Comparison of ENCODE assay signal across 13 mouse cellular contexts in genomic region chrX:166688779-166689178, GRCm38 (mm10).
DNase-seq lines count a peak whose midpoint lies in the region; ATAC-seq lines count a peak whose summit lies in the region.
"Had no signal": no experiment of that assay in that cellular context is flagged by ENCODE, and none has a peak within 500 bp of the region (broad histone marks: within the 10 kb centered on the region; RNA-seq: fewer than 3 reads in every experiment).

No protein-coding gene starts in this region.

- 35% methylated on average over 3 of the region's 3 CpGs for WGBS in neural tube, embryonic 13.5 days
- WGBS in neural tube, embryonic 15.5 days: 36% methylated on average over 3 of the region's 3 CpGs

- no peaks in the 10 kb centered on the region for H3K4me1 ChIP-seq in neural tube, embryonic 13.5 days (replicated peaks)
- H3K4me1 ChIP-seq in neural tube, embryonic 15.5 days: no peaks in the 10 kb centered on the region
- H3K4me1 ChIP-seq: limb, embryonic 15.5 days had no signal

- H3K27ac ChIP-seq in neural tube, embryonic 13.5 days (replicated peaks): no peak overlapping the region
- H3K27ac ChIP-seq in neural tube, embryonic 15.5 days (replicated peaks): no peak overlapping the region
- H3K27ac ChIP-seq: limb, embryonic 15.5 days had no signal

- no peak overlapping the region for H3K4me2 ChIP-seq in neural tube, embryonic 13.5 days
- H3K4me2 ChIP-seq in neural tube, embryonic 15.5 days: no peak overlapping the region
- H3K4me2 ChIP-seq: limb, embryonic 15.5 days had no signal

- H3K9me3 ChIP-seq in neural tube, embryonic 13.5 days: no peaks in the 10 kb centered on the region
- H3K9me3 ChIP-seq in neural tube, embryonic 15.5 days (replicated peaks): no peaks in the 10 kb centered on the region
- H3K9me3 ChIP-seq: limb, embryonic 15.5 days had no signal

- peaks cover 15% of the 10 kb centered on the region for H3K27me3 ChIP-seq in neural tube, embryonic 13.5 days
- peaks cover 2% of the 10 kb centered on the region; the same call in 1 of the 2 replicates for H3K27me3 ChIP-seq in neural tube, embryonic 15.5 days (replicated peaks)

- H3K36me3 ChIP-seq in neural tube, embryonic 13.5 days: no peaks in the 10 kb centered on the region
- no peaks in the 10 kb centered on the region for H3K36me3 ChIP-seq in neural tube, embryonic 15.5 days
- H3K36me3 ChIP-seq: limb, embryonic 15.5 days had no signal

- DNase-seq in embryo, embryonic 10.5 days (ENCODE audit: low spot score): peak; percentile 11
- DNase-seq in layer of hippocampus, adult 9-11 months: peak; percentile 37
- DNase-seq in cerebellum, postnatal 14 days: no peak
- DNase-seq in lung, postnatal 4 days: no peak
- DNase-seq: adrenal gland, adult 8-10 months; cerebellum, adult 18-20 months; gastrocnemius, postnatal 14 days; heart, postnatal 10 days; kidney, postnatal 36 days had no signal

- no peak overlapping the region for H3K4me3 ChIP-seq in neural tube, embryonic 13.5 days
- H3K4me3 ChIP-seq in neural tube, embryonic 15.5 days (replicated peaks): no peak overlapping the region
- H3K4me3 ChIP-seq: limb, embryonic 15.5 days had no signal

- H3K9ac ChIP-seq in neural tube, embryonic 13.5 days: no peak overlapping the region
- no peak overlapping the region for H3K9ac ChIP-seq in neural tube, embryonic 15.5 days (replicated peaks)
- H3K9ac ChIP-seq: limb, embryonic 15.5 days had no signal

- ATAC-seq in neural tube, embryonic 13.5 days (ENCODE audit: low read depth): peak; percentile 43; the same call in 1 of the 2 replicates
- ATAC-seq in neural tube, embryonic 15.5 days (ENCODE audit: low FRiP score): no peak
- ATAC-seq in erythroblast, adult 5-6 weeks (replicated peaks; ENCODE audit: low FRiP score, poor library complexity, severe bottlenecking): no peak

Comparison
In these comparisons a context has a peak if more than half of its experiments do, and no peak if none do; other contexts are left out.
1. DNase-seq: peak in embryo, embryonic 10.5 days (single experiment) and layer of hippocampus, adult 9-11 months (single experiment); none in cerebellum, postnatal 14 days (0 of 2) and lung, postnatal 4 days (0 of 2).